Mouse (Mus musculus) layer of hippocampus, postnatal 10 days (tissue): ENCODE results near the gene Cln5. TPM values are rescaled to one million over a fixed set of nuclear protein-coding genes. Genes with fewer than 3 reads are reported as not detected.

ENCODE experiments used
- DNase-seq, 2 experiments: peaks; one replicate each; pipeline ENCODE4 v3.0.0; 2021; ENCODE audit warnings: low spot score in 2 of 2
- total RNA-seq, 2 experiments: library from RNA; stranded (reverse); gene quantifications; 2 replicates each; pipeline ENCODE4 v1.2.3; 2021

Cln5 gene
- total RNA-seq, 2 experiments from 2014 or later, result 6.5 to 6.9 TPM

DNA sequence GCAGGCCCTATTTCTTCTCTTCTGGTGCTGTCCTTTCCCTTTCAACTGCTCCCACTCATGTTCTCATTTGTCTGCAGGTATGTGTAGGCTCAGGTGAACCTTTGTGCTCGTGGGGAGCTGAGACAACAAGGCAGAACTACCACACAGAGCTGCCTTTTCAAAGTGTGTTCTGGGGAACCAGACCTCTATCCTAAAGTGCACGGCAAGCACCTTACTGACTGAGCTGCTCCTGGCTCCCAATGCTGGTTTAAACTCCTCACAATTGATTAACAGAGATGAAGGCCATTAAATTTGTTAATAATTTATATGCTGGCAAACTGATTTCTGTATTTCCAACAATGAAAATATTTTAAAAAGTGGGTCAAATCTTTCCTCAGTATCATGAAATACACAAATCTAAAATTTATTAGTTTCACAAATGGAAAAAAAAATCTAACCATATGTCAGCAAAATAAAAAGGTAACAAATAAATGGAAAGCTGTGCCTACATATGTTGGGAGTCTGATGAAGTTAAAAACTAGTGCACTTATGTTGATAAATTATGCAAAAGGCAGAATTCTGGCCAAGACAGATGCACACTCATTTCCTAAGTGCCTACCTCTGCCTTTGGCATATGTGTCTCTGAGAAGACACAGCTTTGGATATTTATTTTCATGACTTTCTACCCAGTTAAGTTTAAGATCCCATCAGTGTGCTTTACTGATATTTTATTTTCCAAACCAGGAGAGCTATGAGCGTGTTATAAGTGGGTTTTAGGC lies 42.8 kb downstream of the Cln5 start:
- DNase-seq, result no peak

DNA sequence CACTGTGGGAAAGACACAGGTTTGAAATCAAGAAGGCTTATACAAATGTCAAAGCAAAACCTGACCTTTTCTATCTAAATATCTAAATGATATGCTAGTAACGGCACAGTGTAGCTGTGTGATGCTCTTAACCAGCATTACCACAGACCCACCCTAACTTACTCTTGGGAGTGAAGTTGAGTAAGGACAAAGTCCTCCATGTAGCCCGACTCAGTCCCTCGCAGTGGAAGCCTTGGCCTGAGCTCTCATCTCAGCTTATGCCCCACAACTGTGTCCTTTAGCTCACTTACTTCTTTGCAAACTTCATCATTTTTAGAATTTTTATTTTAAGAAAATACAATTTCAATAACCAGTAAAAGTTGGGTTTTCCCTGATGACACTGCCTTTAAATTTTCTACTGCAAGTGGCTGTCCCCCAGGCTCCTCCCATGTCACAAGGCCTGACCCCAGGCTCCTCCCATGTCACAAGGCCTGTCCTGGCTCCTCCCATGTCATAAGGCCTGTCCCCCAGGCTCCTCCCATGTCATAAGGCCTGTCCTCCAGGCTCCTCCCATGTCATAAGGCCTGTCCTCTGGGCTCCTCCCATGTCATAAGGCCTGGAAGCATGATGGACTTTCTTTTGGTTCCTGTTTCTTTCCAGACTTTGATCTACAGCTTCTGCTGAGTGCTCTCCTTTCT lies 45.1 kb downstream of the Cln5 start:
- no peak for DNase-seq

DNA sequence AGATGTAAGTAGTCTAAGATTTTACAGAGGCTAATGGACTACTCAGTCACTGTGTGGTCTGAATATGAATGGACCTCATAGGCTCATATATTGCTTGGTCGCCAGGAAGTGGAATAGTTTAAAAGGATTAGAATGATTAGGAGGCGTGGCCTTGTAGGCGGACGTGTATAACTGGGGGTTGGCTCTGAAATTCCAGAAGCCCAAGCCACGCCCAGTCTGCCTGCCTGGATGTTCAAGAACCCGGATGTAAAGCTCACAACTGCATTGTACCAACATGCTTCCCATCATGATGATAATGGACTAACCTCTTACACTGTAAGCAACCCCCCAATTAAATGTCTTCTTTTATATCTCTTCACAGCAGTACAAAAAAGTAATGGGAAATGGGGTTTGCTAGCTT lies 55.7 kb downstream of the Cln5 start:
- no peak for DNase-seq

Other genes starting within 250 kb of the Cln5 start
- gene Kctd12, start 87.6 kb upstream of the Cln5 start, total RNA-seq, result 100 to 1,000 TPM in 1 of 2 experiments, 10 to 100 TPM in 1; 90.5 to 105 TPM
- gene Acod1, start 23.2 kb upstream of the Cln5 start, total RNA-seq, result not detected
- 10 to 100 TPM; 66.6 to 80.9 TPM for gene Fbxl3, start 29.4 kb downstream of the Cln5 start, total RNA-seq